Mouse (Mus musculus): ENCODE measurements around the gene Nudt15.
"Not testable (repeated sequence)": the region's sequence is repeated elsewhere in the genome, so short reads cannot be mapped to it uniquely, and the experiment has no call there.

GRCm38 (mm10) chr14:73569831-73570230 lies 21.8 kb upstream of the Nudt15 start:
- TF ChIP-seq CTCF, EP300 (IDR thresholded peaks at IDR 0.05; ENCODE audit: low read depth): not testable (repeated sequence)

Data from liver, embryonic 14.5 days (tissue).